Mouse (Mus musculus): Measurements from ENCODE around the gene Clstn2. TPM values are rescaled to one million over a fixed set of nuclear protein-coding genes. Genes with fewer than 3 reads are reported as not detected.
A peak's percentile ranks its signal among the peaks of the same experiment; 100 is the strongest.

Gene Clstn2
- polyA plus RNA-seq, 1 experiment, result 0.19 TPM

DNA sequence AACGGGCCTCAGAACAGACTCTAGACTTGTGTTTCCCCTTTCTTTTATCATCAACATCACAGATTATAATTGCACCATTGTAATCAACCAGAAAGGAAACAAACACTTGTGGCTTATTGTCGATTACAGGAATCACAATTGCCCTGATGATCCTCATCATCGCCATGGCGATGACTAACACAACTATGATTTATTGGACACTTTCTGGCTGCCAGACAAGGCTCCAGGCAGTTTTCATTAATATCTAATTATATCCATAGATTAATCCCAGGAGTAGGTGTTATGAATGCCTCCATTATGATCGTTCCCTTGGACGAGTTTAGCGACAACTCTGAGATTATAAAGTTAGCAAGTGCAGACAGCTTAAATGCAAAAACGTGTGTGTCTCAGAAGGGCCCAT, 239.3 kb downstream of the Clstn2 start:
- DNase-seq (ENCODE audit: low read depth, low spot score), result no peak
- WGBS, result 57% methylated on average over 8 of the region's 8 CpGs

- 40% methylated on average over 5 of the region's 5 CpGs for WGBS
- DNase-seq (ENCODE audit: low read depth, low spot score), result no peak
Measured at GRCm38 (mm10) chr9:97788151-97788670, 244.8 kb downstream of the Clstn2 start.

DNA sequence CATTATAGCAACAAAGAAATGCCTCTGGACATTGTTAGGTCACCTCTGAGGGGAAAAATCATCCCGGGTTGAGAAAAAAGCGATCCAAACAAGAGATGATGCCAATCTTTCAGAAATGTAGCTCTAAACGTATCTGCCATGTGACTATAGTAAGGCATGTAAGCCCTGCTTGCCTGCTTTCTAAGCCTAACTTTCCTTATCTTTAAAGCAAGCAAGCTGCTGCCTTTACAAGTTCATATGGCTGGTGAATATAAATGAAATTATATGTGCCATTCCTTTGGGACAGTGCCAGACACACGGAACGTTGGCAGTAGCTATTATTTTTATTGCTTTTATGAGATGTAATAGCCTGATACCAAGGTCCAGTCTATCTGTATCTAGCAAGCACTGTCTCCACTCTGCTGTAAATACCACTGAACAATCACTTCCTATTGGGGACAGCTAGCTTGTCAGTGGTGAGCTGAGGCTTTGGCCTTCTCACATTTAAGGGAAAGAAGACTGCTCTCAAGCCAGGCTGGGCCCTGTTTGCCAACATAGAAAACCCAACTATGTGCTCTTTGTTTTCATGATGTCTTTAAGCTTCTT, 252.9 kb downstream of the Clstn2 start:
- DNase-seq (ENCODE audit: low read depth, low spot score), result peak; percentile 57
- WGBS, result 16% methylated on average over 5 of the region's 5 CpGs

DNA sequence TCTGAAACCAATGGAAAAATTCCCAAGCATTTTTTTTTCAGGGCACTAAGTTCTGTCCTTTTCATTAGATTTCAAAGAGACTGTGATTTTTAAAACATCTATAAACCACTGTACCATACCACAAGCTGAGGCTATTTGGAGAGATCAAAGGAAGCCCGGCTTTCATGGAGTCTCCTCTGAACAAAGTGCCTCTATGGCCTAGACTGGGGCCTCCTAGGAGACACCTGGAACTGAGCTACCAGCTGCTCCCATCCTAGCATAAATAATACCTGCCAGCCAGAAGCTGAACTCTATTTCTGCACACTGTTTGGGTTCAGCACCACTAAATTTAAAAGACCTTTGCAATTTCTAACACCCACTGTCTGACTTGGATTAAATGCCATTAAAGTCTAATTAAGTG, 257.2 kb downstream of the Clstn2 start:
- WGBS, result 53% methylated on average over 1 of the region's 1 CpGs

DNA sequence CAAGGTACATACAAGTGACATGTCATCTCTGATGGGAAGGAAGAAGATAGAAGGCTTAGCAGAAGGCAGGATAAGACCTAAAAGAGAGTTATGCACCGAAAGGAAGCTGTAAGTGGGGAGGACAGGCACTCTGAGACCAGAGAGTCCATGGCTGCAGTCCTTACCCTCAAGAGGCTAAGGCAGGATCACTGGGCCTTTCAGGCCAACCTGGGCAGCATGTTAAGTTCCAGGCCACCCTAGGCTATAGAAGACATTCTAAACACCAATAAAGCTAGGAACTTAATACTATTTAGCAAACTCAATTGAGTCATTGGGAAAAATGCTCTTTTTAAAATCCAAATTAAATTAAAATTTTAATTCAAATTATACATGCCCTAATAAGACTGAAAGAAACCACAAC, 258.0 kb downstream of the Clstn2 start:
- 84% methylated on average over 1 of the region's 1 CpGs for WGBS
- no peak for DNase-seq (ENCODE audit: low read depth, low spot score)

More for the DNA sequence above, 257.2 kb downstream of the Clstn2 start:
- no peak for DNase-seq (ENCODE audit: low read depth, low spot score)

DNA sequence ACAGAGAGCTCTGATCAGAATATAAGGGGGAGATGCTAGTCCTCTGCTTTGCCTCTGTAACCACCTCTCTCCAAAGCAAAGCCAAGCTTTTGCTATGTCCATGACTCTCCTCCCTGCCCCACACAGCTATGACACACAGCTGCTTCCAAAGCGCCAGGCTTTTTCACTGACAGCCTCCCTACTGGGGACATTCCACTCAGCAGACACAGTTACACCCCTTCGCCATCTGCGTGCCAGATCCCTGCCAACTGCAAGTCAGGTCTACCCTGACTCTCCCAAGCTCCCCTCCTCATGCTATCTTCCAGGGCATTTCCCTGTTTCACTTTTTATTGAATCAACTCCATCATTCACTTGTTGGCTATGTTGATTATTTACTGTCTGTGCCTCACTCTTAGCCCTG, 259.1 kb downstream of the Clstn2 start:
- WGBS, result 73% methylated on average over 3 of the region's 3 CpGs

GRCm38 (mm10) chr9:97772431-97772830, 260.6 kb downstream of the Clstn2 start:
- 57% methylated on average over 3 of the region's 3 CpGs for WGBS

More for the DNA sequence above, 259.1 kb downstream of the Clstn2 start:
- no peak for DNase-seq (ENCODE audit: low read depth, low spot score)

GRCm38 (mm10) chr9:97769331-97769730, 263.6 kb downstream of the Clstn2 start:
- no peak for DNase-seq (ENCODE audit: low read depth, low spot score)
- WGBS, result 54% methylated on average over 5 of the region's 5 CpGs

More at GRCm38 (mm10) chr9:97772431-97772830, 260.6 kb downstream of the Clstn2 start:
- DNase-seq (ENCODE audit: low read depth, low spot score), result no peak

DNA sequence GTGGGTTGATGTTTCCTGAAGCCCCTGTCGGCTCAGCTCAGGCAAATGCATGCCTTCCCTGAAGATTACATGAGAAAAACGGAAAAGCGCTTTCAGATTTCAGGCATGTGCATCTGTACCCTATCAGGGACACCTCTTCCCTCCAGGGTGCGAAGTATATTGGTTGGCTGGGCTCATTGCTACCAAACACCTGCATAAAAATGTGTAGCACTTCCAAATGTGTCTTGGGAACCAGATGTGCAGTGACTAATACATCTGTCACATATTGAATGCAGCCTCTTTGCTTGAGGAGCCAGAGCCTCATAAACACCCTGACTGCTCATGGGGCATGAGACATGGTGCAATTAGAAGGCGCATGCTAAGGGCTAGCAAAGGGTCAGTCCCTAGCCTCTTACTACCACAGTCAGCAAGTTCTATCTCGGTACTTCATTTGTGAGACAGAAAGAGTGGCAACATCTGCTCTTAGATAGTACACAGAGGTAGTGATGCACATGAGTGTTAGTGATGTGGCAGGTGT, 267.7 kb downstream of the Clstn2 start:
- DNase-seq (ENCODE audit: low read depth, low spot score), result no peak
- 84% methylated on average over 6 of the region's 6 CpGs for WGBS

DNA sequence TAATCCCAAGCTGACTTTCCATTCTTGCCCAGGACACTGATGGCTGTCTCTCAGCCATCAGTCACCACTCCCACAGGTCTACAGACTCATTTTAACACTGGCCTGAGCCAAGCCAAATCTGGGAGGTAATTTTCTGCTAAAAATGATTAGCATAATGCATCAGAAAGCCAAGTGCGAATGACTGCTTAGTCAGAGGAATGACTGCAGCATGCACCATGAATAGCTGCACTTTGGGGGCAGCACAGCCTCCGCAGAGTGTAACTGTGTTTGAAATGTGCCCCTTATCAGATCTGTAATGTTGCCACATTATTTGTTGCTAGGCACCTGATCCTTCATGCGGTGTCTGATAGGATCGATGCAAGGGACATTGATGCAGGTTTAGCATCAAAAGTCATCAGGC, 269.9 kb downstream of the Clstn2 start:
- WGBS, result 82% methylated on average over 4 of the region's 4 CpGs
- no peak for DNase-seq (ENCODE audit: low read depth, low spot score)

GRCm38 (mm10) chr9:97755599-97756270, 277.2 kb downstream of the Clstn2 start:
- DNase-seq (ENCODE audit: low read depth, low spot score), result no peak
- WGBS, result 82% methylated on average over 7 of the region's 7 CpGs

GRCm38 (mm10) chr9:97753715-97754114, 279.3 kb downstream of the Clstn2 start:
- WGBS, result 71% methylated on average over 2 of the region's 2 CpGs

GRCm38 (mm10) chr9:97746574-97746973, 286.4 kb downstream of the Clstn2 start:
- 68% methylated on average over 2 of the region's 2 CpGs for WGBS
- no peak for DNase-seq (ENCODE audit: low read depth, low spot score)

More at GRCm38 (mm10) chr9:97753715-97754114, 279.3 kb downstream of the Clstn2 start:
- no peak for DNase-seq (ENCODE audit: low read depth, low spot score)

DNA sequence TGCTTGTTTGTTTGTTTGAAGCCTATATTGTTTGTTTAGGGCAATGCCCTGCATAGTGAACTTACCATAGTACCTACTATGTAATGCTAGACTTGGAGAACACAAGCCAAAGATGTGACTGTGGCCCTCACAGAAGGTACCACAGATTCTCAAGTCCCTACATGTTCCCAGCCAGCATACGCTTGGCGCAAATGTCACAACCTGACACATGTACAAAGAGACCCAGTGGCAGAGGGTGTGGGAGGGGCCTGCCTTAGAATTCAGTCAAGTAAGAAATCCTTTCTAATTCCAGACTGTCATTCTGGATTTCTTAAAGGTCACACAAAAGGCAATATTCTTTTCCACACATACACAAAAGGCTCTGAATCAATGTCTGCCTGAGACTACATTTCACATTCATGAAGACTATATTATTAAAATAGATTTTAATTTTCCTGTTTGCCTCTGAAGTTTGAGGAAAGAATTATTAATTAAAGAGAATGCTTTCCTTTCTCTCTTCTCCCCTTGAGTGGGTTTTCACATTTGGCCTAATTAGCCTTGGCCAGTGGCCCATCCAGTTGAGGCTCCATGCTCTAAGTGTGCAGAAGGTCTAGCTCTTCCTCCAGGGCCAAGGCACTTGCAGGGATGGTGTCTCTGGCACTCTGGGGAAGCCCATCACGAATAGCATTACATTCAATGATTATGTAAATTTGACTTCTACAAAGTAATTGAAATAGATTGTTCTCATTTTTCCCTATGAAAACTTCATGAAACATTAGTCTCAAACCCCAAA, 305.1 kb downstream of the Clstn2 start:
- DNase-seq (ENCODE audit: low read depth, low spot score), result no peak
- 83% methylated on average over 3 of the region's 3 CpGs for WGBS

- DNase-seq (ENCODE audit: low read depth, low spot score), result no peak
Measured at GRCm38 (mm10) chr9:97717728-97718127, 315.3 kb downstream of the Clstn2 start.

- no peak for DNase-seq (ENCODE audit: low read depth, low spot score)
- 57% methylated on average over 7 of the region's 7 CpGs for WGBS
Measured at GRCm38 (mm10) chr9:97717005-97717404, 316.0 kb downstream of the Clstn2 start.

DNA sequence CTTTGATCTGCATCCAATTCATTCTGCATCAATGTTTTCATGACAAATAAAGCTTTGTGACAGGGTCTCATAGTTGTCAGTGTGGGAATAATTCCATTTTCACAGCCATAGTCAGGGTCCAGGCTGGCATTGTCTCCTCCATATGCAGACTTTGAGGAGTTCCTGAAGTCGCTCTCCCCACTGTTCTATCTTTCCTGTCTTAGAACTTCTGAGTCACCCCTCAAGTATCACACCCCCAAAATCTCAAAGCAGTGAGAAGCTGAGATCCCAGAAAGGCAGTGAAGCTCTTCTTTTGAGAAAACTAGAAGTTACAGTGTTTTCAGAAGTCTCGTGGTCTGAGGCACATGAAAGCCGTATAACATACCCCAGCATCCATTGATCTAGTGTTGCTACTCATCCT, 320.1 kb downstream of the Clstn2 start:
- 86% methylated on average over 3 of the region's 3 CpGs for WGBS
- no peak for DNase-seq (ENCODE audit: low read depth, low spot score)

DNA sequence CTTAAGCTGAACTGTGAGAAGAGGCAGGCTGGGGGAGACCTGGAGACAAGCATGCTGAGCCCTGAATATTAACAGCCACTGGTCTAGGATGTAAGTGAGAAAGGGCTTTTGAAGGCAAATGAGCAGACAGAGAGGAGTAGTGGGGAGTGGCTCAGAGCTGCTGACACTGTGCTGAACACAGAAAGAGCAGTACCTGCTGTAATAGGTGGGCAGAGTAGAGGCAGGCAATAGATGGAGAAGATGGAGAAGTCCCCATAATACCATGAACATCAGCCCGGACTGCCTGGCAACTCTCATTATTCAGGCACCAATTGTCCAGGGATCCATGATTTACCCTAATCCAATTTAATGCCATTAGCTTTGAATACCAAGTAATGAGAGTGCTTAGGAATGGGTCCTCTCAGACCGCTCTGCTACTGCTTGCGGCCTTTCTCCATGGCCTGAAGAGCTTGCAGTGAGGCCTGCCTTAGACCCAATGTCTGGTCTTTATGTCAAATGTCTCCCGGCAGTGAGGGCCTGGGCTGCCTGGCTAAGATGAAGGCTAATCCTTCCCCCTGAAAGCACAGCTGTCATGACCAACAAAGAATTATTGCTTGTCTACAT, 329.0 kb downstream of the Clstn2 start:
- no peak for DNase-seq (ENCODE audit: low read depth, low spot score)
- WGBS, result 86% methylated on average over 4 of the region's 4 CpGs

DNA sequence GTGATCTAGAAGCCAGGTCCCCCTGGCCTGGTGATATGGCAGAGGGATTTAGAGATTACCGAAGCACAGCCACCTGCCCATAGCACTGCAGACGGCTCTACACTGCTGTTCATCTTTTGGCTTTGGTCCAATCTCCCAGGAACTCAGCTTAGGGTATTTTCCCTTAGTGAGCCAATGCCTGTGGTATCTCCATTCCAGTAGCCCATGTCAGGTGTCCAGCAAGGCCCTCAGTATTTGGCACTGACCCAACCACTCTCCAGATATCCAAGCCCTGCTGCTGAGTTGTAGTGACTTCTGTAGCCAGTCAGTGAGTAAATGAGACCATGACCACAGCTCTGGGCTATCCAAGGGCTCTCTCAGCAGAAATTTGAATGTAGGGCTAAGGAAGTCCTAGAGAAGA, 330.0 kb downstream of the Clstn2 start:
- WGBS, result 56% methylated on average over 2 of the region's 2 CpGs
- no peak for DNase-seq (ENCODE audit: low read depth, low spot score)

GRCm38 (mm10) chr9:97699983-97700382, 333.0 kb downstream of the Clstn2 start:
- no peak for DNase-seq (ENCODE audit: low read depth, low spot score)
- WGBS, result 62% methylated on average over 3 of the region's 3 CpGs

Data from large intestine, adult 2 months (tissue).